22 mouse cellular contexts compared by ENCODE assay signal in the genomic region with DNA sequence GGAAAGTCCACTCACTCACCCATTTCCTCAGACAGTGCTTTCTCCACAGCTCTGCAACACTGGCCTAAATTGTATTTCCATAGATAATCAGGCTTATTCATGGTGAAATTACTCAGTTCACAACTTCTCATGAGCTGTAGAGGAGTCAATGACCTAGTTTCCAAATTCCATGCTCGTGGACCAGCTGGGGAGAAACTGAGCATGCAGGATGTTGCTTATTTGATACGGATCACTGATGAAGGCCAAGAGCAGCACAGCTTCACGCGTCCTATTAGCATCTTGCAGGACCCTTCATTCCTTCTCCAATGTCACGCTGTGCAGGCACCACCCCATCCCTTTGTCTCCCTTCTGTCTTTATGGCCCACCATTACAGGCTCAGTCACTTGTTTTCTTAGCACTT.
DNase-seq lines count a peak whose midpoint lies in the region; ATAC-seq lines count a peak whose summit lies in the region.
"Had no signal": no experiment of that assay in that cellular context is flagged by ENCODE, and none has a peak within 500 bp of the region (broad histone marks: within the 10 kb centered on the region; RNA-seq: fewer than 3 reads in every experiment).

No protein-coding gene starts in this region.

- H3K27me3 ChIP-seq in forebrain, embryonic 10.5 days (ENCODE audit: poor library complexity, severe bottlenecking), result no peaks in the 10 kb centered on the region
- no peaks in the 10 kb centered on the region for H3K27me3 ChIP-seq in forebrain, embryonic 12.5 days
- H3K27me3 ChIP-seq in limb, embryonic 15.5 days, result no peaks in the 10 kb centered on the region
- no peaks in the 10 kb centered on the region for H3K27me3 ChIP-seq in limb, embryonic 10.5 days (ENCODE audit: low read depth, poor library complexity, severe bottlenecking)
- H3K27me3 ChIP-seq: forebrain, embryonic 15.5 days; heart, embryonic 15.5 days; limb, embryonic 13.5 days; liver, embryonic 15.5 days; megakaryocyte, embryonic 14.5 days; neural tube, embryonic 13.5 days had no signal

- ATAC-seq in forebrain, embryonic 12.5 days (ENCODE audit: low FRiP score), result no peak
- no peak for ATAC-seq in limb, embryonic 15.5 days (ENCODE audit: insufficient number of reproducible peaks, low FRiP score, low TSS enrichment, low read depth)
- ATAC-seq in megakaryocyte, adult 5-6 weeks (ENCODE audit: poor library complexity, severe bottlenecking), result no peak
- ATAC-seq: CD4-positive, CD25-positive, alpha-beta regulatory T cell, adult 4 months; forebrain, embryonic 15.5 days had no signal

- H3K36me3 ChIP-seq in forebrain, embryonic 10.5 days (replicated peaks), result no peaks in the 10 kb centered on the region
- no peaks in the 10 kb centered on the region for H3K36me3 ChIP-seq in forebrain, embryonic 12.5 days (replicated peaks)
- no peaks in the 10 kb centered on the region for H3K36me3 ChIP-seq in limb, embryonic 15.5 days
- H3K36me3 ChIP-seq in limb, embryonic 10.5 days, result no peaks in the 10 kb centered on the region
- H3K36me3 ChIP-seq: forebrain, embryonic 15.5 days; heart, embryonic 15.5 days; limb, embryonic 13.5 days; liver, embryonic 15.5 days; neural tube, embryonic 13.5 days had no signal

- H3K27ac ChIP-seq in forebrain, embryonic 10.5 days, result no peak overlapping the region
- no peak overlapping the region for H3K27ac ChIP-seq in forebrain, embryonic 12.5 days
- peak overlapping the region; percentile 18; the same call in 1 of the 2 replicates for H3K27ac ChIP-seq in limb, embryonic 15.5 days
- no peak overlapping the region for H3K27ac ChIP-seq in limb, embryonic 10.5 days
- H3K27ac ChIP-seq: forebrain, embryonic 15.5 days; heart, embryonic 15.5 days; left cerebral cortex, adult 2 months; limb, embryonic 13.5 days; liver, embryonic 15.5 days; neural tube, embryonic 13.5 days had no signal

- no peaks in the 10 kb centered on the region for H3K9me3 ChIP-seq in forebrain, embryonic 10.5 days
- no peaks in the 10 kb centered on the region for H3K9me3 ChIP-seq in forebrain, embryonic 12.5 days
- H3K9me3 ChIP-seq in limb, embryonic 15.5 days, result no peaks in the 10 kb centered on the region
- H3K9me3 ChIP-seq in limb, embryonic 10.5 days (replicated peaks), result no peaks in the 10 kb centered on the region
- H3K9me3 ChIP-seq: forebrain, embryonic 15.5 days; heart, embryonic 15.5 days; limb, embryonic 13.5 days; liver, embryonic 15.5 days; megakaryocyte, embryonic 14.5 days; neural tube, embryonic 13.5 days had no signal

- H3K9ac ChIP-seq in forebrain, embryonic 12.5 days, result no peak overlapping the region
- no peak overlapping the region for H3K9ac ChIP-seq in limb, embryonic 15.5 days
- H3K9ac ChIP-seq: forebrain, embryonic 15.5 days; heart, embryonic 15.5 days; limb, embryonic 13.5 days; liver, embryonic 15.5 days; neural tube, embryonic 13.5 days had no signal

- H3K4me2 ChIP-seq in forebrain, embryonic 12.5 days, result no peak overlapping the region
- H3K4me2 ChIP-seq in limb, embryonic 15.5 days, result no peak overlapping the region
- H3K4me2 ChIP-seq: forebrain, embryonic 15.5 days; heart, embryonic 15.5 days; limb, embryonic 13.5 days; liver, embryonic 15.5 days; neural tube, embryonic 13.5 days had no signal

- H3K4me1 ChIP-seq in forebrain, embryonic 10.5 days, result peaks cover 6% of the 10 kb centered on the region
- no peaks in the 10 kb centered on the region for H3K4me1 ChIP-seq in forebrain, embryonic 12.5 days
- H3K4me1 ChIP-seq in limb, embryonic 15.5 days, result no peaks in the 10 kb centered on the region
- no peaks in the 10 kb centered on the region for H3K4me1 ChIP-seq in limb, embryonic 10.5 days
- H3K4me1 ChIP-seq: forebrain, embryonic 15.5 days; heart, embryonic 15.5 days; limb, embryonic 13.5 days; liver, embryonic 15.5 days; megakaryocyte, embryonic 14.5 days had no signal

- WGBS in forebrain, embryonic 10.5 days, result 24% methylated on average over 5 of the region's 5 CpGs
- 17% methylated on average over 5 of the region's 5 CpGs for WGBS in forebrain, embryonic 12.5 days
- WGBS in limb, embryonic 15.5 days, result 36% methylated on average over 5 of the region's 5 CpGs
- 35% methylated on average over 5 of the region's 5 CpGs for WGBS in limb, embryonic 10.5 days

- no peak overlapping the region for H3K4me3 ChIP-seq in forebrain, embryonic 10.5 days
- H3K4me3 ChIP-seq in forebrain, embryonic 12.5 days (replicated peaks), result no peak overlapping the region
- H3K4me3 ChIP-seq in limb, embryonic 15.5 days, result no peak overlapping the region
- H3K4me3 ChIP-seq in limb, embryonic 10.5 days, result no peak overlapping the region
- H3K4me3 ChIP-seq: forebrain, embryonic 15.5 days; heart, embryonic 15.5 days; left cerebral cortex, adult 2 months; limb, embryonic 13.5 days; liver, embryonic 15.5 days; megakaryocyte, embryonic 14.5 days; neural tube, embryonic 13.5 days had no signal

- DNase-seq in forebrain, embryonic 10.5 days (ENCODE audit: extremely low spot score, low spot score), result peak; percentile 16
- DNase-seq in limb, embryonic 10.5 days (ENCODE audit: low spot score), result no peak
- DNase-seq in embryo, embryonic 9.5 days (ENCODE audit: extremely low spot score), result peak; percentile 29
- DNase-seq in retina, embryonic 14.5 days (ENCODE audit: low spot score), result peak; percentile 59
- no peak for DNase-seq in right cerebral cortex, postnatal 25 days
- DNase-seq: adrenal gland, postnatal 36 days; cerebellum, adult 8-10 months; heart, adult 11 months; kidney, adult 18-20 months; lung, postnatal 10 days; thymus, adult 18-20 months had no signal

Comparison
In these comparisons a context has a peak if more than half of its experiments do, and no peak if none do; other contexts are left out.
1. DNase-seq: peak in forebrain, embryonic 10.5 days (single experiment), embryo, embryonic 9.5 days (single experiment) and retina, embryonic 14.5 days (single experiment); none in limb, embryonic 10.5 days (single experiment) and right cerebral cortex, postnatal 25 days (single experiment).